Mouse (Mus musculus) E14TG2a.4 (cell line): ENCODE results near the gene Rbms3.

Experiments used
- CTCF ChIP-seq: conservative IDR thresholded peaks from 2 replicates; pipeline ENCODE4 v1.5.1; 2014; ENCODE audit warnings: low read length
- NANOG ChIP-seq: IDR thresholded peaks from 2 replicates; pipeline ENCODE4 v1.6.1; 2014; ENCODE audit warnings: borderline replicate concordance, low read length, mixed read lengths
- POU5F1 ChIP-seq: IDR thresholded peaks from 2 replicates; pipeline ENCODE4 v1.6.1; 2014; ENCODE audit warnings: low read length, borderline replicate concordance

DNA sequence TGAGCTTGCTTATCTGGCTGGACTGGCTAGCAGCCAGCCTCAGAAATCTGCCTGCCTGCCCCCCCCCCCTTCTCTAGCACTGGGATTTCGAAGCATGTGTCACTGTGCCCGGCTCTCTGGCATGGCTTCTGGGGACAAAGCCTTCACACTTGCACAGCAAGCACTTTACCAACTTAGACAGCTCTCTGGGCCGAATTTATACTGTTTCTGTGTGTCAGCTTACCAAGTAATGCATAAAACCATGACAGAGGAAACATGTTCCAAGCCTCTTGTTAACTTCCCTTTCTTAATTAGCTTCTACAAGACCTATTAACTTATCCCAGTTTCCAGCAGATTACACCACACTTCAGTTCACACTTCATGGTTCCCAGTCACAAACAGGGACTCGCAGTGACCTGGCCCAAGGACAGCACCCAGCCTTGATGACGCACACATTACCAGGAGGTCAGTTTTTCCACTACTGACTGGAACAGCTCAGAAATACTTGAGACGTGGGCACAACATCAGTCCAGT is 589.7 kb downstream of the Rbms3 start:
- TF ChIP-seq CTCF (no peak), NANOG (no peak), POU5F1 (no peak)
